Mouse (Mus musculus) liver, postnatal 0 days (tissue): ENCODE results near the gene Ankrd12.

Source experiments
- CTCF ChIP-seq: sonication (generic); IDR thresholded peaks from 2 replicates; pipeline ENCODE4 v1.5.1; 2016; ENCODE audit warnings: antibody characterized with exemption, low read depth
- EP300 ChIP-seq: IDR thresholded peaks from 2 replicates; pipeline ENCODE4 v1.6.1; 2016; ENCODE audit warnings: antibody characterized with exemption, low read depth, mild to moderate bottlenecking

GRCm38 (mm10) chr17:66031991-66032390, 44.9 kb downstream of the Ankrd12 start:
- no peak for TF ChIP-seq CTCF
- no peak for TF ChIP-seq EP300
